Mouse (Mus musculus) limb, embryonic 11.5 days (tissue): ENCODE data around the gene Orc3. TPM values are rescaled to one million over a fixed set of nuclear protein-coding genes. Genes with fewer than 3 reads are reported as not detected.

Experiments
- ATAC-seq: fragments of 200-750 bp; cut with Nextera tagmentation; 2 replicates; pipeline ENCODE4 v1.8.0; 2017; ENCODE audit warnings: low read depth; ENCODE audit not compliant: insufficient number of reproducible peaks, low FRiP score, low TSS enrichment
- DNase-seq: peaks from one replicate; pipeline ENCODE4 v3.0.0-alpha.2; 2015; ENCODE audit warnings: low spot score
- H3K27ac ChIP-seq: fragments of 300-500 bp; sonication (generic); replicated peaks from 2 replicates; pipeline ENCODE4 v1.5.1; 2014; ENCODE audit warnings: low read depth, mild to moderate bottlenecking, low read length
- H3K27me3 ChIP-seq: fragments of 300-500 bp; sonication (generic); 2 replicates; pipeline ENCODE4 v1.6.1; 2014; ENCODE audit warnings: mild to moderate bottlenecking, low read length, mixed read lengths; ENCODE audit not compliant: control insufficient read depth, insufficient read depth
- H3K36me3 ChIP-seq: fragments of 300-500 bp; sonication (generic); 2 replicates; pipeline ENCODE4 v1.6.1; 2014; ENCODE audit warnings: mild to moderate bottlenecking, low read length, moderate library complexity, mixed read lengths; ENCODE audit not compliant: control insufficient read depth, insufficient read depth
- H3K4me1 ChIP-seq: fragments of 300-500 bp; sonication (generic); 2 replicates; pipeline ENCODE4 v1.6.1; 2014; ENCODE audit warnings: low read length, mixed read lengths; ENCODE audit not compliant: control insufficient read depth, insufficient read depth
- H3K4me2 ChIP-seq: fragments of 300-500 bp; sonication (generic); 2 replicates; pipeline ENCODE4 v1.6.1; 2014; ENCODE audit warnings: low read depth, mild to moderate bottlenecking, moderate library complexity; ENCODE audit not compliant: severe bottlenecking
- H3K4me3 ChIP-seq: fragments of 300-500 bp; sonication (generic); 2 replicates; pipeline ENCODE4 v1.5.1; 2014; ENCODE audit warnings: low read depth, low read length
- H3K9ac ChIP-seq: fragments of 300-500 bp; sonication (generic); 2 replicates; pipeline ENCODE4 v1.6.1; 2014; ENCODE audit warnings: mild to moderate bottlenecking, low read length
- H3K9me3 ChIP-seq: fragments of 300-500 bp; sonication (generic); 2 replicates; pipeline ENCODE4 v1.6.1; 2016; ENCODE audit warnings: low read length; ENCODE audit not compliant: control insufficient read depth
- WGBS: fragments of 180-500 bp; shearing (Covaris S2); extraction: QIAGEN DNeasy Blood & Tissue Kit; methylation state at CpG from one replicate; pipeline ENCODE4 v1.1.7; 2014; 5-methylcytosine and 5-hydroxymethylcytosine counted together
- polyA plus RNA-seq: library from polyadenylated mRNA; unstranded; fragments of >200 nt; fragmentation: Nextera tagmentation; extraction: Ambion mirVana; gene quantifications from 2 replicates; pipeline ENCODE4 v1.2.1, GENCODE M21; 2014

The Orc3 gene
- polyA plus RNA-seq, 1 experiment from 2014 or later = 112 TPM

GRCm38 (mm10) chr4:34639745-34640364 is 25.1 kb upstream of the Orc3 start:
- no peaks in the 10 kb centered on the region; the same call in none of the 2 replicates for H3K36me3 ChIP-seq
- no peak overlapping the region for H3K27ac ChIP-seq
- ATAC-seq (no peak), DNase-seq (no peak)
- 0 out of 2 replicates have a peak, but pooled peaks cover 3% of the 10 kb centered on the region for H3K4me1 ChIP-seq
- no peak overlapping the region for H3K9ac ChIP-seq
- no peak overlapping the region for H3K4me3 ChIP-seq
- no peaks in the 10 kb centered on the region for H3K9me3 ChIP-seq
- H3K27me3 ChIP-seq = no peaks in the 10 kb centered on the region
- WGBS = 60% methylated on average over 5 of the region's 5 CpGs
- no peak overlapping the region for H3K4me2 ChIP-seq

DNA sequence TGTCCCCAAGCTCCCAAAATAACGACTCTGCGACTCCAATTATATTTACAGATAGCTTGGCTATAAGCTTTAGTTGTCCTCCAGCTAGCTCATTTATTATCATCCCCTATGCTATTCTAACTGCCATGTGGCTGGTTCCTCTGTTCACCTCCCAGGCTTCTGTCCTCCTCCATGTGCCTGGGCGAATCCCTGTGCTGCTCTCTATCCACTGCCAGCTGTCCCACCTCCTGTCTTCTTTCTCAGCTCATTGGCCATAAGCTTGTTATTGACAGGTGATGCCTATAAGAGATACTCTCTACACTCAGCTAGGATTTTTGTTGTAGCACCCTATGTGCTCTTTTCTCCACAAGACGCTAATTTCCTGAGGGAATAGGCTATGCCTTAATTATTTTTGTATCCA is 23.1 kb upstream of the Orc3 start:
- Histone ChIP-seq H3K4me1 (0 out of 2 replicates have a peak, but pooled peaks cover 3% of the 10 kb centered on the region), H3K4me3 (no peak overlapping the region), H3K27me3 (no peaks in the 10 kb centered on the region), H3K36me3 (no peaks in the 10 kb centered on the region; the same call in none of the 2 replicates), H3K27ac (no peak overlapping the region), H3K9ac (no peak overlapping the region), H3K4me2 (no peak overlapping the region), H3K9me3 (no peaks in the 10 kb centered on the region)
- 94% methylated on average over 4 of the region's 4 CpGs for WGBS
- no peak for ATAC-seq
- DNase-seq = no peak

DNA sequence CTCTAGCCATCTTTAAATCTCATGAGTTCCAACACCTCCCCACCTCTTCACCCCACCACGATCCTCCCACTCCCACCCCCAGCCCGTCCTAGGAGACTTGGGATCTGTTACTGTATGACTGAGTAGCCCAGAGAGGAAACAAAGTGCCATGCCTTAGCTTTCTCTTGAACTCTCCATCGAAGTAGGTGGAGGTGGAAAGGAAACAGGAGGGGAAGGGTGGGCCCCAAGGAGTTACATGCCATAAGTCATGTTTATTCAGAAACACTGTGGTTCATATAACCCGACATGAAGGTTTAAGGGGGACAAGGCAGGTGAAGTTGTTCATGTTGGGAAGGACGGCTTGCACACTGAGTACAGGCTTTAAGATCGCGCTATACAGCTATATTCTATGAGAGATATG is 22.6 kb upstream of the Orc3 start:
- WGBS = 90% methylated on average over 7 of the region's 7 CpGs
- no peaks in the 10 kb centered on the region for H3K27me3 ChIP-seq
- 0 out of 2 replicates have a peak, but pooled peaks cover 3% of the 10 kb centered on the region for H3K4me1 ChIP-seq
- no peak overlapping the region for H3K4me2 ChIP-seq
- H3K4me3 ChIP-seq = no peak overlapping the region
- H3K27ac ChIP-seq = no peak overlapping the region
- H3K9me3 ChIP-seq = no peaks in the 10 kb centered on the region
- no peaks in the 10 kb centered on the region; the same call in none of the 2 replicates for H3K36me3 ChIP-seq
- H3K9ac ChIP-seq = no peak overlapping the region
- ATAC-seq (no peak), DNase-seq (no peak)

DNA sequence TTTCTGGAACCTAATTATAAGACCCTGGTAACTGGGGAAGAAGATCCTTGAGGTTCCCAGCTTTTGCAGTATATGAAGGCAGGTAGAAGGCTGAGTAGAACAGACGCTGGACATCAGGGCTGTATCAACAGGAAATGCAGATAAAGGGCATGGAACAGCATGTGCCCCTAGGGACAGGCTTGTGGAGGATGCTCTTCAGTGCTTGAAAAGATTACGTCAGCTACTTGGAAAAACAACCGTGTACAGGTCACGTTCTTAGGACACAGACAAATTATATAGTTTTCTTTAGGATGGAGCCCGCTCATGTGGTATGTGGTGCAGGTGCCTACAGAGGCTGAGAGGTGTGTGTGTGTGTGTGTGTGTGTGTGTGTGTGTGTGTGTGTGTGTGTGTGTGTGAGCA is 21.3 kb upstream of the Orc3 start:
- Histone ChIP-seq H3K4me2 (no peak overlapping the region), H3K27ac (no peak overlapping the region), H3K27me3 (no peaks in the 10 kb centered on the region), H3K36me3 (peaks cover 3% of the 10 kb centered on the region), H3K9ac (no peak overlapping the region), H3K9me3 (no peaks in the 10 kb centered on the region), H3K4me1 (0 out of 2 replicates have a peak, but pooled peaks cover 3% of the 10 kb centered on the region), H3K4me3 (no peak overlapping the region)
- WGBS = 90% methylated on average over 5 of the region's 5 CpGs
- ATAC-seq (no peak), DNase-seq (no peak)

DNA sequence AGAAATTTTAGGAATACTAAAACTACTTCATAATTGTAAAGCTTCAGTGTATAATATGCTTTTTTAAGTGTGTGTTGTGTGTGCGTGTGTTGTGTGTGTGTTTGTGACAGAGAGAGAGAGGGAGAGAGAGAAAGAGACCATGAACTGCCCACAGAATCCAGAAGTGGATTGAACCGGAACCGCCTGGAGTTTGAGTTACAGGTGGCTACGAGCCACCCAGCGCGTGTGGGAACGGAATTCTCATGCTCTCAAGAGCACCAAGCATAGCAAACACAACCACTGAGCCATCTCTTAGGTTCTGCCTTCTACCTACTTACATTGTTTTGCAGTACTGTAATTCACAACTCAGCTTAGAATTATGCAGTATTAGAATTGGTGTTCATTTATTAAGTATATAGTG is 19.4 kb upstream of the Orc3 start:
- H3K4me2 ChIP-seq = no peak overlapping the region
- no peaks in the 10 kb centered on the region for H3K27me3 ChIP-seq

DNA sequence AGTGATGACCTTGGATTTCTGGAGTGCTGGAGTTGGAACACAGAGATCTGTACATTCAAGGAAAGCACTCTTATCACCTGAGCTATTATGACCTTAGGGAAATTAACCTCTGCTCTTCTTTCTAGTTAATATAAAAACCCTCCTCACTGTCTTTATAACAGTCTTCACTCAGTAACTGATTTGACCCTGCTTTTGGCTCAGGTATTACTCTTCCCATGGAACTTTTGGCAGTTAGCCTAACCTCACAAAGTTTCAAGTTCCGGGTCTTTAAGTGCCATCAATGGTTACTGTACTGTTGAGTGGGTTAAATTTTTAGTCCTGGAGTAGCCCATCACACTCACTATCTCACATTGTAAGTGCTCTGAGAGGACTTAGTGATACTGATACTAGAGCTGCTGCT is 15.2 kb upstream of the Orc3 start:
- WGBS = 90% methylated on average over 1 of the region's 1 CpGs
- no peak overlapping the region for H3K9ac ChIP-seq
- no peak overlapping the region for H3K4me3 ChIP-seq
- H3K4me2 ChIP-seq = no peak overlapping the region
- no peaks in the 10 kb centered on the region for H3K27me3 ChIP-seq
- H3K4me1 ChIP-seq = no peaks in the 10 kb centered on the region
- H3K27ac ChIP-seq = no peak overlapping the region
- no peak for DNase-seq
- H3K9me3 ChIP-seq = no peaks in the 10 kb centered on the region
- peaks cover 5% of the 10 kb centered on the region; the same call in 1 of the 2 replicates for H3K36me3 ChIP-seq
- ATAC-seq = no peak

More for the DNA sequence above, 19.4 kb upstream of the Orc3 start:
- H3K36me3 ChIP-seq = peaks cover 3% of the 10 kb centered on the region; the same call in 1 of the 2 replicates
- no peaks in the 10 kb centered on the region for H3K9me3 ChIP-seq
- H3K4me3 ChIP-seq = no peak overlapping the region
- H3K9ac ChIP-seq = no peak overlapping the region
- H3K27ac ChIP-seq = no peak overlapping the region
- ATAC-seq = no peak
- WGBS = 97% methylated on average over 7 of the region's 7 CpGs
- H3K4me1 ChIP-seq = no peaks in the 10 kb centered on the region
- no peak for DNase-seq

DNA sequence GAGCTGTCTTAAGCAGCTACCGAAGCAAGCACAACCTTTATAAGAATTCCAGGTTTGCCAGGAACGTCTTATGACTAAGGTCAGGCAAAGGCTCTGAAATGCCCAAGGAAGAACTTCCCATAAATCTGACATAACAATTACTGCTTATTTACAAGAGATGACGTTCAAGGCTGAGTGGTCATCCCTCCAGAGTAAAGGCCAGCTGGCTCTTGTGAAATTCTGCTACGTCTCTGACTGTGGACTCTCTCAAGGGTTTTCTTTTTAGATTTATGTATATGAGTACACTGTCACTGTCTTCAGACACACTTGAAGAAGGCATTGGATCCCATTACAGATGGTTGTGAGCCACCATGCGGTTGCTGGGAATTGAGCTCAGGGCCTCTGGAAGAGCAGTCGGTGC is 11.7 kb upstream of the Orc3 start:
- no peak for DNase-seq
- Histone ChIP-seq H3K4me2 (no peak overlapping the region), H3K9me3 (no peaks in the 10 kb centered on the region), H3K4me1 (no peaks in the 10 kb centered on the region), H3K9ac (no peak overlapping the region), H3K27me3 (no peaks in the 10 kb centered on the region), H3K4me3 (no peak overlapping the region), H3K36me3 (peaks cover 2% of the 10 kb centered on the region; the same call in 1 of the 2 replicates), H3K27ac (no peak overlapping the region)
- no peak for ATAC-seq
- WGBS = 86% methylated on average over 6 of the region's 6 CpGs

DNA sequence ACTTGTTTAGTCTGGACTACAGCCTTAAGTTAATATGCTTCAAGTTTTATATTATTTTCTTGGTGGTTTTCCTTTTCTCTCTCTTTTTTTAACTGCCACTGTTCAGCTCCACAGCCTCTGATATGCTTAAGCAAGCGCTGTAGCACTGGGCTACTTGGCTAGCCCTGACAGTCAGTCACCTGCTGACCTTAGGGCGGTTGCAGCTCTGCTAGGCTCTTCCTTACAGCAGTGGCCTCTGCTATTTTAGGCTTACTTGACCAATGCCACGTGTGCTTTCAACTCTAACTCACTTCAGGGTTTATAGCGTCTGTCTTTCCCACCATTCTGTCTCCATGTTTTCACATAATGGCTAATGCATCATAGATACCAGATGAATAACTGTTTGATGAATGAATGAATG is 10.8 kb upstream of the Orc3 start:
- Histone ChIP-seq H3K27ac (no peak overlapping the region), H3K4me1 (no peaks in the 10 kb centered on the region), H3K36me3 (0 out of 2 replicates have a peak, but pooled peaks cover 2% of the 10 kb centered on the region), H3K4me3 (no peak overlapping the region), H3K4me2 (no peak overlapping the region), H3K27me3 (no peaks in the 10 kb centered on the region), H3K9ac (no peak overlapping the region), H3K9me3 (no peaks in the 10 kb centered on the region)
- ATAC-seq (no peak), DNase-seq (no peak)
- WGBS = 86% methylated on average over 4 of the region's 4 CpGs

DNA sequence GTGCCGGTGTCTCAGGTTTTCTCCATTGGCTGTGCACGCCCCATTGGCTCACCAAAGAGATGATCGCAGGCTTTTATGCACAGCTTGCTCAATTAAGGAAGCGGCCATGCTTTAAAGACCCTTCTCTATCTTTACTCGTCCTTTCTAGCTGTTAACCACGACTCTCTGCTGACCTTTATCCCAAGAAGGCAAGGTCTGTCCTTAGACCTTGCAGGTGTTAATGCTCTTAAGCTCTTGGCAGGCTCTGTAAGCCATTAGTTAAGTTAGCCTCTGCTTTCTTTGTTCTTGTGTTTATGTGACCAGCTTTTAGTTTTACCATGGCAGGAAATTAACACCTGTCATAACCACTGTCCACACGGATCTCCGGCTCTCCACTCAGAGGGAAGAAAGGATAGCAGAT is 1.4 kb upstream of the Orc3 start:
- H3K4me2 ChIP-seq = peak overlapping the region; percentile 64; the same call in 1 of the 2 replicates
- peaks cover 14% of the 10 kb centered on the region for H3K4me1 ChIP-seq
- H3K27ac ChIP-seq = no peak overlapping the region
- no peak for DNase-seq
- H3K9ac ChIP-seq = no peak overlapping the region
- H3K36me3 ChIP-seq = no peaks in the 10 kb centered on the region
- no peaks in the 10 kb centered on the region for H3K9me3 ChIP-seq
- ATAC-seq = no peak
- 76% methylated on average over 8 of the region's 8 CpGs for WGBS
- no peak overlapping the region for H3K4me3 ChIP-seq
- H3K27me3 ChIP-seq = no peaks in the 10 kb centered on the region
